Mouse (Mus musculus) midbrain, embryonic 10.5 days (tissue): ENCODE data around the gene Tor1aip2. TPM values are rescaled to one million over a fixed set of nuclear protein-coding genes. Genes with fewer than 3 reads are reported as not detected.

Experiments used
- polyA plus RNA-seq: library from polyadenylated mRNA; unstranded; fragments of >200 nt; fragmentation: Nextera tagmentation; extraction: Ambion mirVana; gene quantifications from 2 replicates; pipeline ENCODE4 v1.2.1, GENCODE M21; 2016

Gene Tor1aip2
- polyA plus RNA-seq, 1 experiment from 2014 or later: 107 TPM

Other genes starting within 250 kb of the Tor1aip2 start
- 18.0 and 24.2 TPM in 2 replicates for gene Qsox1, start 222.5 kb upstream of the Tor1aip2 start, polyA plus RNA-seq
- 6.3 and 6.7 TPM in 2 replicates for gene Cep350, start 62.1 kb upstream of the Tor1aip2 start, polyA plus RNA-seq
- gene Tor1aip1, start 1.1 kb downstream of the Tor1aip2 start, polyA plus RNA-seq: 41.3 and 41.5 TPM in 2 replicates
- 4.5 and 7.2 TPM in 2 replicates for gene Fam163a, start 169.6 kb downstream of the Tor1aip2 start, polyA plus RNA-seq